Mouse (Mus musculus) forebrain, embryonic 12.5 days (tissue): ENCODE measurements around the gene Efna2. TPM values are rescaled to one million over a fixed set of nuclear protein-coding genes. Genes with fewer than 3 reads are reported as not detected.

ENCODE experiments used
- ATAC-seq: fragments of 200-750 bp; cut with Nextera tagmentation; 2 replicates; pipeline ENCODE4 v1.8.0; 2017; ENCODE audit warnings: moderate TSS enrichment; ENCODE audit not compliant: low FRiP score
- H3K27ac ChIP-seq: fragments of 300-500 bp; sonication (generic); 2 replicates; pipeline ENCODE4 v1.5.1; 2016; ENCODE audit warnings: mild to moderate bottlenecking
- H3K27me3 ChIP-seq: fragments of 300-500 bp; sonication (generic); 2 replicates; pipeline ENCODE4 v1.6.1; 2016; ENCODE audit warnings: mild to moderate bottlenecking
- H3K36me3 ChIP-seq: fragments of 300-500 bp; sonication (generic); replicated peaks from 2 replicates; pipeline ENCODE4 v1.6.1; 2016; ENCODE audit warnings: mild to moderate bottlenecking
- H3K4me1 ChIP-seq: fragments of 300-500 bp; sonication (generic); 2 replicates; pipeline ENCODE4 v1.6.1; 2016
- H3K4me2 ChIP-seq: fragments of 300-500 bp; sonication (generic); 2 replicates; pipeline ENCODE4 v1.6.1; 2016; ENCODE audit warnings: mild to moderate bottlenecking, moderate library complexity
- H3K4me3 ChIP-seq: fragments of 300-500 bp; sonication (generic); replicated peaks from 2 replicates; pipeline ENCODE4 v1.5.1; 2016; ENCODE audit warnings: mild to moderate bottlenecking
- H3K9ac ChIP-seq: fragments of 300-500 bp; sonication (generic); 2 replicates; pipeline ENCODE4 v1.6.1; 2016; ENCODE audit warnings: mild to moderate bottlenecking
- H3K9me3 ChIP-seq: fragments of 300-500 bp; sonication (generic); 2 replicates; pipeline ENCODE4 v1.6.1; 2016
- WGBS: fragments of 180-500 bp; shearing (Covaris S2); methylation state at CpG from one replicate; pipeline ENCODE4 v1.1.7; 2016; 5-methylcytosine and 5-hydroxymethylcytosine counted together
- polyA plus RNA-seq: library from polyadenylated mRNA; unstranded; fragments of >200 nt; fragmentation: Nextera tagmentation; extraction: Ambion mirVana; gene quantifications from 2 replicates; pipeline ENCODE4 v1.2.1, GENCODE M21; 2016

Efna2 gene
- polyA plus RNA-seq, 1 experiment from 2014 or later, result 48.9 TPM

GRCm38 (mm10) chr10:80144159-80144558 lies 35.1 kb upstream of the Efna2 start:
- peaks cover 7% of the 10 kb centered on the region; the same call in 1 of the 2 replicates for H3K27me3 ChIP-seq
- H3K27ac ChIP-seq, result no peak overlapping the region
- H3K4me1 ChIP-seq, result peaks cover 73% of the 10 kb centered on the region
- peak overlapping the region; percentile 10; the same call in 1 of the 2 replicates for H3K4me3 ChIP-seq
- ATAC-seq, result no peak
- no peak overlapping the region for H3K9ac ChIP-seq
- H3K9me3 ChIP-seq, result no peaks in the 10 kb centered on the region
- no peak overlapping the region for H3K4me2 ChIP-seq
- 91% methylated on average over 12 of the region's 12 CpGs for WGBS
- peaks cover 34% of the 10 kb centered on the region for H3K36me3 ChIP-seq

GRCm38 (mm10) chr10:80144864-80145838 lies 34.1 kb upstream of the Efna2 start:
- ATAC-seq, result no peak
- Histone ChIP-seq H3K4me2 (no peak overlapping the region), H3K9ac (peak overlapping the region; percentile 17; the same call in 1 of the 2 replicates)

GRCm38 (mm10) chr10:80145896-80146295 lies 33.4 kb upstream of the Efna2 start:
- H3K9me3 ChIP-seq, result no peaks in the 10 kb centered on the region
- no peak overlapping the region for H3K4me2 ChIP-seq
- no peak overlapping the region; the same call in 1 of the 2 replicates for H3K9ac ChIP-seq
- WGBS, result 90% methylated on average over 6 of the region's 6 CpGs
- peak overlapping the region; percentile 19; the same call in 1 of the 2 replicates for H3K27ac ChIP-seq
- no peak overlapping the region for H3K4me3 ChIP-seq
- H3K27me3 ChIP-seq, result no peaks in the 10 kb centered on the region
- ATAC-seq, result no peak
- H3K4me1 ChIP-seq, result peaks cover 63% of the 10 kb centered on the region
- H3K36me3 ChIP-seq, result peaks cover 38% of the 10 kb centered on the region

More at GRCm38 (mm10) chr10:80144864-80145838, 34.1 kb upstream of the Efna2 start:
- no peaks in the 10 kb centered on the region for H3K9me3 ChIP-seq
- peak overlapping the region; percentile 10; the same call in 1 of the 2 replicates for H3K4me3 ChIP-seq
- peaks cover 68% of the 10 kb centered on the region for H3K4me1 ChIP-seq
- peaks cover 38% of the 10 kb centered on the region for H3K36me3 ChIP-seq
- WGBS, result 76% methylated on average over 20 of the region's 20 CpGs
- H3K27ac ChIP-seq, result peak overlapping the region; percentile 43; the same call in 1 of the 2 replicates
- no peaks in the 10 kb centered on the region for H3K27me3 ChIP-seq

GRCm38 (mm10) chr10:80146568-80147011 lies 32.7 kb upstream of the Efna2 start:
- Histone ChIP-seq H3K27ac (peak overlapping the region; percentile 100; the same call in 1 of the 2 replicates), H3K4me2 (no peak overlapping the region), H3K9me3 (no peaks in the 10 kb centered on the region), H3K9ac (no peak overlapping the region), H3K27me3 (no peaks in the 10 kb centered on the region), H3K36me3 (peaks cover 43% of the 10 kb centered on the region), H3K4me3 (no peak overlapping the region), H3K4me1 (peaks cover 57% of the 10 kb centered on the region)
- ATAC-seq, result no peak
- WGBS, result 84% methylated on average over 4 of the region's 4 CpGs

GRCm38 (mm10) chr10:80147146-80147718 lies 32.0 kb upstream of the Efna2 start:
- 82% methylated on average over 5 of the region's 5 CpGs for WGBS
- Histone ChIP-seq H3K9me3 (no peaks in the 10 kb centered on the region), H3K36me3 (peaks cover 49% of the 10 kb centered on the region), H3K4me3 (peak overlapping the region; percentile 97; the same call in 1 of the 2 replicates), H3K27me3 (no peaks in the 10 kb centered on the region), H3K9ac (peak overlapping the region; percentile 91; the same call in 1 of the 2 replicates), H3K4me2 (peak overlapping the region; percentile 70), H3K4me1 (peaks cover 60% of the 10 kb centered on the region), H3K27ac (peak overlapping the region; percentile 100)
- ATAC-seq, result no peak

GRCm38 (mm10) chr10:80147719-80148601 lies 31.3 kb upstream of the Efna2 start, which contains the start of gene Midn:
Midn (plus strand) TSS chr10:80148272.
- Histone ChIP-seq H3K9ac (peak within 1 kb of the TSS; percentile 91), H3K27ac (peak within 1 kb of the TSS; percentile 100), H3K4me2 (peak within 1 kb of the TSS; percentile 70), H3K36me3 (peaks cover 57% of the 10 kb centered on the region), H3K9me3 (no peaks in the 10 kb centered on the region), H3K4me1 (peaks cover 62% of the 10 kb centered on the region), H3K27me3 (no peaks in the 10 kb centered on the region), H3K4me3 (peak within 1 kb of the TSS; percentile 97)
- peak; percentile 37 for ATAC-seq
- 1% methylated on average over 40 of the region's 42 CpGs for WGBS

- Histone ChIP-seq H3K4me3 (peak overlapping the region; percentile 97), H3K27me3 (no peaks in the 10 kb centered on the region), H3K36me3 (peaks cover 60% of the 10 kb centered on the region), H3K27ac (peak overlapping the region; percentile 100), H3K9ac (peak overlapping the region; percentile 91), H3K4me2 (peak overlapping the region; percentile 70), H3K9me3 (no peaks in the 10 kb centered on the region), H3K4me1 (peaks cover 62% of the 10 kb centered on the region)
- whole genome bisulfite sequencing, result under 1% methylated on average over 57 of the region's 57 CpGs
- peak; percentile 44 for ATAC-seq
These were observed 30.5 kb upstream of the Efna2 start for GRCm38 (mm10) chr10:80148610-80149290.

GRCm38 (mm10) chr10:80149291-80150225 lies 29.7 kb upstream of the Efna2 start:
- peak; percentile 86 for ATAC-seq
- Histone ChIP-seq H3K4me2 (peak overlapping the region; percentile 99), H3K4me3 (peak overlapping the region; percentile 97), H3K27me3 (no peaks in the 10 kb centered on the region), H3K27ac (peak overlapping the region; percentile 100), H3K4me1 (peaks cover 62% of the 10 kb centered on the region), H3K9ac (peak overlapping the region; percentile 100), H3K9me3 (no peaks in the 10 kb centered on the region), H3K36me3 (peaks cover 60% of the 10 kb centered on the region)
- under 1% methylated on average over 88 of the region's 88 CpGs for WGBS

GRCm38 (mm10) chr10:80150226-80151210 lies 28.8 kb upstream of the Efna2 start:
- 0 out of 2 replicates have a peak, but pooled peaks have one; percentile 1 for ATAC-seq
- peak overlapping the region; percentile 99 for H3K4me2 ChIP-seq
- peak overlapping the region; percentile 97 for H3K4me3 ChIP-seq
- no peaks in the 10 kb centered on the region for H3K9me3 ChIP-seq
- H3K27me3 ChIP-seq, result no peaks in the 10 kb centered on the region
- WGBS, result under 1% methylated on average over 46 of the region's 71 CpGs
- H3K36me3 ChIP-seq, result peaks cover 61% of the 10 kb centered on the region
- peaks cover 66% of the 10 kb centered on the region for H3K4me1 ChIP-seq
- peak overlapping the region; percentile 100 for H3K9ac ChIP-seq
- H3K27ac ChIP-seq, result peak overlapping the region; percentile 100
